Mouse (Mus musculus) R1 (cell line): ENCODE results near the gene Mei1.
A peak's percentile ranks its signal among the peaks of the same experiment; 100 is the strongest.
"Not testable (repeated sequence)": the region's sequence is repeated elsewhere in the genome, so short reads cannot be mapped to it uniquely, and the experiment has no call there.

ENCODE experiments used
- DNase-seq: peaks from one replicate; pipeline ENCODE4 v3.0.0-alpha.2; 2018; ENCODE audit warnings: low read depth, low spot score

The Mei1 gene

DNA sequence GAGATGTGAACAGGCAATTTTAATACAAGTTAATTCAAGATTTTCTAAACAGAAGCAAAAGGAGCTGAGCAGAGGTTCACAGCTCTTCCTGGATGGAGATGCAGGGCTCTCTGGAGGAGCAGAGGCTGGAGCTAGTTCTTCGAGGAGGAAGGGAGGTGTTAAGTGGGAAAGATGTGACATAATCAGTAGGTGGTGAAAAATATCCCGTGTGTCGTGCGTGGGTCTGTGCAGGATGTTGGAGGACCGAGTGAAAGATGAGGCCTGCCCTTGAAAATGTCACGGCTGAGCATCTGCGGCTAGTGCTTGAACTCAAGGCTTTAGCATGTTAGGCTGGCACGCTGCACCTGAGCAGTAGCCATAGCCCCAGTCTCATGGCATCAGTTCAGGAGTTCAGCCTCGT, 15.8 kb downstream of the Mei1 start:
- no peak for DNase-seq

DNA sequence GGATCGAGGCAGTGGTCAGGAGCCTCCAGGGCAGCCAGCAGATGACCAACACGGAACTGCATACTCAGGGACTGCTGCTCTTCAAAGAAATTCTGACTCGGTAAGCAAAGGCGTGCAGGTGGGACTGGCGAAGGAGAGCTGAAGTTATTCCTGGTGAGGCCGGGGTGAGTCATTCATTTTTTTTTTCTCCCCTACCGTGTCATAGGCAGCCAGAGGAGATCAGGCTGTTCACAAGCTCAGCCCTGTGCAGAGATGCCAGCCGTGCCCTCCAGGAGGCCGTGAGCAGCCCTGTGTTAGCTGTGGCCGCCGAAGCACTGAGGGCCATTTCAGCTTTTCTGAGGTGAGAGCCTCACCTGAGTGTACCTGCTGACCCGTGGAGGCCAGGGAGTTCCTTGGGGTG, 16.3 kb downstream of the Mei1 start:
- no peak for DNase-seq

DNA sequence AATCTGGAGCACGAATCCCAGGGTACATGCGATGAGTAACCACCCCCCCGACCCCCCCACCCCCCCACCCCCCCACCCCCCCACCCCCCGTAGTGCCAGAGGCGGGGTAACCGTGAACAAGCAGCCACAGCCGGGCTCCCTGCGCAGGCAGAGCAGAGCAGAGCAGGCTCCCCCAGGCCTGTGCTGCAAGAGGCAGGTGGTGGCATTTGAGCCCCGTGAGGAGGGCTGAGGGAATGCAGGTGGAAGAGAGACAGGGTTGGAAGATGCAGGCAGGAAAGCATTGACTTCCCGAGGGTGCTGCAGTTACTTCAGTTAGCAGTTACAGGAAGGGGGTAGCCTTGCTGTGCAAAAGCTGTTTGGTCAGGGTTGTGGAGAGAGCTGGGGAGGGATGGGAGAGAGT, 17.5 kb downstream of the Mei1 start:
- DNase-seq = peak; percentile 62

DNA sequence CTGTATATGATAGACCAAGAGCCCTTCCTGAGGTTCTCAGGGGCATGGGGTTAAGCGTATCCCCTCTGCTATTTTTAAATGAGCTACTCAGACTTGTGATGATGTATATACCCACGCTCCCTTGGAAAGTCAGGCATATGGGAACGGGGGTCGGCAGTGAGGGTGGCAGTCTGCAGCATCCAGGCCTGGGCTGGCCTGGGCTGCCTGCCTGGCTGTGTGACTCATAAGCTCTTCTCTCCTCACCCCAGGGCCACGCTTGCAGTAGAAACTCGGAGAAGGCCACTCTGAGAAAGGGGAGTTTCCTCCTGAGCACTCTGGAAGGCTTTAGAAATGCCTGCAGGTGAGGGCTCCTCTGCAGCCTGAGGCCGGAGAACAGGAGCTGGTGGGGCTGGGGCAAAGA, 21.3 kb downstream of the Mei1 start:
- DNase-seq = no peak

DNA sequence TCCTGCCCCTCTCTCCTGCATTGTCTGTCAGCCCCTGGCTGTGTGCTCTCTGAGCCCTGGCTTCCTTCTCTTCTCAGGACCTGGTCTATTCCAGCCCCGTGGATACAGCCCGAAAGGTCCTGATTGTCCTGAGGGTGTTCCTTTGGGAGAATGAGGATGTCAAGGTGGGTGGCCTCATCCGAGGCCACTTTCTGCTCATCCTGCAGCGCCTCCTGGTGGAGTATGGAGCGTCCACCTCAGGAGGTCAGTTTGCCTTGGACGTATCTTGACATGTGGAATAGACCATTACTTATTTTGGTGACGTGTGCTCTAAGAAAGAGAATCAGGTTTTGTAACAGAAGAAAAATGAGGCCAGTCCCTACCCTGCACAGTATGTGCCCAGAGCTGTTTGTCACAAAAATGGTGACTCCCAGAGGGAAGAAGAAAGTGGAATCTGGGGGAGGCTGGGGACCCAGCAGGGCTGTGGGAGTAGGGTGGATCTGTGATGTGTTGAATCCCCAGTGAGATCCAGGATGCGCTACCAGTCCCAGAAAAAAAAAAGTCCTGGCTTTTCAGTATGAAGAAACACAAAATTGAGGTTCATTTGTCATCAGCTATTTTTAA, 37.3 kb downstream of the Mei1 start:
- DNase-seq = peak; percentile 56

DNA sequence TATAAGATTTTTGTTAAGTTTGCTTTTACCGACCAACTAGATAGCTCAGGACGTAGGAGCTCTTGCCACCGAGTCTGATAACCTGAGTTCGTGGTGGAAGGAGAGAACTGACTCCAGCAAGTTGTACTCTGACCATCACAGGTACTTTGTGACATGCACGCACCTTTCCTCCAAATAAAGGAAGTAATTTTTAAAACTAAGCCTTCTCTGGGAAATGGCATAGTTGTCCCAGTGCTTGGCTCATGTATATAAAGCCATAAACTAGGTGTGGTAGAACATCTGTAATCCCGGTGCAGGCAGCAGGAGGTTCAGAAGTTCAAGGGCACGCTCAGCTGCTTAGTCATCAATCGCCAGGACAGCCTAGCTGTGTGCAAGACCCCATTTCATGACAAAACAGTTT, 50.7 kb downstream of the Mei1 start:
- DNase-seq = peak; percentile 25

DNA sequence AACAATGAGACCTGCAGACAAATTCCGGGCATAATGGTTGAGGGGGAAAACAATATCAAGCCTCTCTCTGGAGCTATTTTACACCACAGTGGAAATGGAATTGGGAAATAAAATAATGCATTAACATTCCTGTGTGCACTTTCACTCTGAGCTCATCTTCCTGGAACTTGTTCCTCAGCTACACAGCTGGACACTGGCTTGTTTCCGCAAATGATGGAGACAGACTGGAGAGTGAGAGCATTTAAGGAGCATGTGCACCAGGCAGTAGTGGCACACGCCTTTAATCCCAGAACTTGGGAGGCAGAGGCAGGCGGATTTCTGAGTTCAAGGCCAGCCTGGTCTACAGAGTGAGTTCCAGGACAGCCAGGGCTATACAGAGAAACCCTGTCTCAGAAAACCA, 56.9 kb downstream of the Mei1 start:
- DNase-seq = not testable (repeated sequence)

DNA sequence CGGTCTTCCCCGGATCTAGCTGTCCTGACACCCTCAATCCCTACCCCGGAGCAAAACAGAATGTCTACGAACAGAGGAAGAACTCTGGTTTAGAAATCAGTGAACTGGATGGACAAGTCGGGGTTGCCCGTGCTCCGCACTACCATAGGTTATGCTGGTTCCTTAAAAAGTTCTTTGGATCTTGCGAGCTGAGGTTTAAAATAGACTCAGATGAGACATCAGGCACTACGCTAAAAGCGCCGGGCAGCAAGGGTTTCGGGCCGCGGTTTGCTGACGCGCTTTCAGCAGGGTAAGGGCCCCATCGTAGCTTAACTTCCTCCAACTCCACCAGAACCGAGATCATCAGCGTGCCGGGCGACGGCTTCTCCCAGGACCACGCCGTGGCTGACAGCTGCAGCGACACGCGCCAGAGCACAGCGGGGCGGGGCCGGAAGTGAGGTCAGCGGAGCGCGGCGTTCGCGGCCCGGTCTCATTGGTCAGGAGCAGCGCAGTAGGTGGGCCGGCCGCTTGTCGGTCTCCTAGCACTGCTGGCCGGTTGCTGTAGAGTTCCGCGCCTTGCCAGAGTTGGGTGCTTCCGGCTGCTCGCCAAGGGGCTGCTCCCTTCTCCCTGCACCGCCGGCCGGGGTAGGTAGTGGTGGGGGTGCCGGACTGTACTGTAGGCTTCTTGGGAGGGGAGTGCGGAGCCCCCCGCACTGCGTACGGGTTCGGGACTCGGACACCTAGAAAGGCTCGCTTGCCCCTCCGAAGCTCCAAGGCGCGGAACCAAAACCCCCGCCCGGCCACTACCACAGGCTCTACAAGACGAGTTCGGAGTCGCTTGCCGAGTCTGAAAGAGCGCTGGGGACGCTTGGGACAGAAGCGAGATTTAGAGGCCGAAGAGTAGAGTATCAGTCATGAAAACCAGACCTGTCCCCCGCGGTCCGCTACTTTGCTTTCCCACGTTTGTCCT, 57.9 kb downstream of the Mei1 start, which contains the start of gene Ccdc134:
Gene Ccdc134 (plus strand): TSS at position 497 of the 949 bp plus-strand sequence.
- DNase-seq = peak; percentile 93

DNA sequence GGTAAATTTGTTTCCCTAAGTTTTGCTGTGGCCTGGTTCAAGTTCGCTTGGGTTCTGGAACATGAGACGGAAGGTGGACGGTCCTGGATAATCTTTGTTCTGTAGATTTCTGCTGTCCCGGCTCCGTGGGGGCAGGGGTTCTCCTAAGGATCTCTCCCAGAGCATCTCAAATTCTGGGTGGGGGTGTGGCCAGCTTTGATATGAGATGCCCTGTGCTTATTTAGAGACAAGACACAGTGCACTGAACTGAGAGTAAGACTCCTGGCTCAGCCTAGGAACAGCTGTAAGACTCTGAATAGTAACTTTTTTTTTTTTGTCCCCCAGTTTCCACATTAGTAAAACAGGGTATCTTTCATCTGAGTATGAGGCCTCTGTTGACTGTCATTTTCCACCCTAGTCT, 58.6 kb downstream of the Mei1 start:
- DNase-seq = peak; percentile 46

DNA sequence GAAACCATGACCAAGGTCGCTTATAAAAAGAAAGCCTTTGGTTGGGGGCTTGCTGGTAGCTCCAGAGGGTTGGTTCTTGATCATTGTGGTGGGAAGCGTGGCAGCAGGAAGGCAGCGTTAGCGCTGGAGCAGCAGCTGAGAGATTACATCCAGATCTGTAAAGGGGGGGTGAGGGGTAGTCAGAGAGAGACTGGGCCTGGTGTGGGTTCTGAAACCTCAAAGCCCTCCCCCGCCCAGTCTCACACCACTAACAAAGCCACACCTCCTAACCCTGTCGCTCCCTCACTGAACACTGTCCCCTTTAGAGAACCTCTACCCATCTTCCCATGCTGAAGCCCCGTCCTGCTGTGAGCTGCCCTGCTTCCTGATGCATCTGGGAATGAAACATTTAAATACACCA, 60.8 kb downstream of the Mei1 start:
- DNase-seq = no peak

DNA sequence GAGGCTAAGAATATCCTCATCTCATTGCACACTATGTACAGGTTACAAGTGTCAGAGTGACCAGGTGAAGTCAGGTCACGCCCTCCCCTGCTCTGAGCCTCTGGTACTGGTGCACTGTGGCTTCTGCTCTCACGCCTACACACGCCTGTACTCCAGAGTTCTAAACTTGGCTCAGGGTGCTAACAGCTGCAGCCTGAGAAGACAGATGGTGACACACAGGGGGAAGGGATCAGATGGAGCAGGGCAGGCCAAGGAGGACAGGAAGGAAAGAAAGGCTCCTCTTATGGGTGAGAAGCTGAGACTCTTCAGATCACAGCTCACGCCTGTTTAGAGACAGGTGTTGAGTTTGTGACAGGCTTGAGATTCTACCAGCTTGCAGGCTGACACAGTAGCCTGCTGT, 65.6 kb downstream of the Mei1 start:
- no peak for DNase-seq

DNA sequence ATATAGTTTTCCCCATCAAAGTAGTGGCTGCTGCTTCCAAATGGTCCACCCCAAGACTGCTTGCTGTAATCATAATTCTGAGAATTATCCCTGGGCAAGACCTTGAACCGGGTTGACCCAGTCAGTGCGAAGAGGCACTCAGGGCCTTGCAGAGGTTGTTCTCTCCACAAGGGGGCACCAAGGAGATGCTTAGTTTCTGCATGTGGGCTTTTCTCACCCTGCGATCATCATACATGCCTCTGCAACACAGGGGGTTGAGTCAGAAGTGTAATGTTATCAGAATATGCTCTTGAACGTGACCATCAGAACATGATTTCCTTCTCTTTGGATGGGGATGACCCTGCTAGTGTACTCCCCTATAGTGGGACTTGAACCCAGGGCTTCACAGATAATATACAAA, 68.8 kb downstream of the Mei1 start:
- DNase-seq = peak; percentile 77

DNA sequence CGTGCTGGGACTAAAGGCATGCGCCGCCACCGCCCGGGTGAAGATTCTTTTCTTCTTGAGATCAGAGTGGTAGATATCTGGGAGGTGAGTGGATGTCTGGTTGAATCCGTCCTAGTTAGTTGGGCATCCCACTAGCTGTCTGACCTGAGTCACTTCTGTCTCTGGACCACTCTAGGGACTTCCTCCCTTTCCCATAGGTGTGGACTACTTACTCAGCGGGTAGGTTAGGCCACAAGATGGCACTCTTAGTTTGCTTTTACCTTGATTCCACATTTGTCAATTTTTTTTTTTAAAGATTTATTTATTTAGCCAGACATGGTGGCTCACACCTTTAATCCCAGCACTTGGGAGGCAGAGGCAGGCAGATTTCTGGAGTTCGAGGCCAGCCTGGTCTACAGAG, 69.4 kb downstream of the Mei1 start:
- peak; percentile 41 for DNase-seq

DNA sequence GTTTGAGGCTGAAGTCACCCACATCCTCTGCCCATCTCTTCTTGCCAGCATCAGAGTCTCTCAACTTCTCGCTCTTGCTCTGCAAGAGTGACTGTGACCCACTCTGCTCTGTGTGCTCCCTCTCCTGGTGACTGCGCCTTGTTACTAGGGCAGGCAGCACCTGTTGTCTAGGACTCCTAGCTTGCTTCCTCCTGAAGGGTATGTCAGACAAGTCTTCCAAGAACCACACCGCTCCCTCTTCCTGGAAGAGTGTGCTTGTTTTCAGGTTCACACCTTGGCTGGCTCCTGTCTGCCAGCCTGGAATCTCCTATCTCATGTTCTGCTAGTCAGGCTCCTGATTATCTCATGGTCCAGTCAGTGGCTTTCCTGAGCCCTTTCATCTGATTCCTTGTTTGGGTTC, 70.6 kb downstream of the Mei1 start:
- no peak for DNase-seq

DNA sequence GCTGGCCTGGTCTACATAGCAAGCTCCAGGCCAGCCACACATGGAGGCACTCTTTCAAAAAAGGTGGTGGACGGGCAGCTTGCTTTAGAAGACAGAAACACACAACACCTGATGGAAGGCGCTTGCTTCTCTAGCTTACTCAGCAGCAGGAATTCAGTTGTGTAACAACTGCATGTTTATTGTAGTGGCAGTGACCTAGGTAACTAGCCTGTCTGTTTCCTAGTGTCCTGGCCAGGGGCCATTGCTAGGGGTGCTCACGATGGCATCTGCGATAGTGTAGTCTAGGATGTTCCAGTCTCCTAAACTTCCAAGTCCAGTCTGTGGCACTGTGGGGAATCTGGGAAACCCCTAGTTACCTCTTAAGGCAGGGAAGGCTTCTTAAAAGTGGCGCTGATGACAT, 74.4 kb downstream of the Mei1 start:
- DNase-seq = no peak

DNA sequence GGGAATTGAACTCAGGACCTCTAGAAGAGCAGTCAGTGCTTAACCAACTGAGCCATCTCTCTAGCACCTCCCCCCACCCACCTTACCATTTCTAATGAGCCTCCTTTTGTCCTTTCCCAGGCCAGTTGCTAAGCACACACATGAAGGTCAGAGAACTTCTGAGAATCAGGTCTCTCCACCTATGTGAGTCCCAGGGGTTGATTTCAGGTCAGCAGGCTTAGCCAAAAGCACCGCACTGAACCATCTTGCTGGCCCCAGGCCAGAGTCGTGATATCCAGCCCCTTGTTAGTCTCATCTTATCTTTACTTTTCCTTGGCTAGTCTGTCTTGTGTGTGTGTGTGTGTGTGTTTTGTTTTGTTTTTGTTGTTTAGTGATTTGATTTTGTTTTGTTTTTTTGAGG, 75.6 kb downstream of the Mei1 start:
- peak; percentile 86 for DNase-seq

DNA sequence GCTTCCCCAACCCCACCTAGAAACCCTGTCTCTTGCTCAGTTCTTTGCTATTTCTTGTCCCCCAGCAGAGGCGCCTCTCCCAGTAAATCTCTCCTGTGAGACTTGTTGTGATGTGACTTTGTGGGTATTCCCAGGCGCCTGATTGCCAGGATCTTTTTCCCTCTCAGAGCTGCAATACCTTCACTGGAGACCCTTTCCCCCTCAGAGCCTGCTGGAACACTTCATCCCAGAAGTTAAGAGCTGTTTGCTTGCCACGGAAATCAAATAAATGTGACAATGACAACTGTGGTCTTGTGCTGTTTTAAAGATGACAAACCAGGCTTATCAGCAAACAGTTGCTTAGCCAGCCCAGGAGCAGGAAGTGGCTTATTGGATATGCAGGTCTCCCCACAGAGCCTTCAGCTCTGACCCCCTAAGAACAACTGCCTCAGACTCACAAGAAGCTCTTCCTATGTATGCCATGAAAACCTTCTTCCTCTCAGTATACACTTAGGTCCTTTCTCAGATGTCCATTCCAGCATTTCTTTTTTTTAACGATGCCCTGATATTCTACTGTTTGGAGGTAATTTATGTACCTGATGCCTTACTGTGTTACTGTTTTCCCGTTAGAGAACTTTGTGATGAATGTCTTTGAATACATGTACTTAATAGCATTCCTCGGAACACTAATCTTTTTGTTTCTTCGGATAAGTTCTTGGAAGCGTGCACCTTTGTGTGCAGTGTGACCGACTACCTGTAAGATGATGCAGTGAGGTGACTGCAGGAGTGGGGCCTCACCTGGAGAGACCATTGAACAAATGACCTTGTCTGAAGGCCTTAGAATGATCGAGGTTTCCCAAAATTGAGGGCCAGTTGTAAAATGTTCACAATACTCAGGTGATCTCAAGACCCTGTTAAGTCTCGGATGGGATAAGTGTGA, 76.3 kb downstream of the Mei1 start:
- DNase-seq = peak; percentile 44

DNA sequence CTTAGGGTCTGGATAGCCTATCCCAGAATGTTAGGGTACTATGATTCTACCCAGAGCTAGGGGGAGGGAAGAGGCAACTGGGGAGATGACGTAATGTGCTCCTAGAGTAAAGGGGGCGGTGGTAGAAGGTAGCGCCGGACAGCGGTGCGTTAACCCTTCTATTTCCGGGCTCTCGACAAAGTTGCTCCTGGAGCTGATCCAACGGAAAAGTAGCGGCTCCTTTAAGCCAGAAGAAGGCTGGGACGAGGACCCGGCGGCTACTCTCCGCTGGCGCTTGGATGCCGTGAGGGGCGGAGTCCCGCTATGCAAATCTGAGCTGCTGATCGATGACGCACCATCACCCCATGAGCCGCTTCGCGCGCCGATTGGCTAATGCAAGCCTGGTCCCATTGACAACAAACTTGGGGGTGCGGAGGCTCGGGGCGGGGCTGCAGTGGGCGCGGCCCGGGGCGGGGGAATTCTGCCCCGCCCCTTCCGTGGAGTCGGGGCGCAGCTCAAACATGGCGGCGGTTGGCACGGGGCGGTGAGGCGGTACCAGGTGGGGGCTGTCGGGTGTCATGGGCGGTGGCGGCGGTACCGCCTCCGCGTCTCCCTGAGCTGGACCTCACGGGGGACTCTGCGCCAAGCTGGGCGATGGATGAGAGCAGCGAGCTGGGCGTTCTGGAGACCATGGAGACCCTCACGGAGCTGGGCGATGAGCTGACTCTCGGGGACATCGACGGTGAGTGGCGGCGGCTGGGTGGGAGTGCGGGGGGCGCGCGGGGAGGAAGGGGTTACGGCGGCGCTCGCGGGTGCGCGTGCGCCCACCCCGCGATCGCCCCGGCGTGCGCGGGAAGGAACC, 77.2 kb downstream of the Mei1 start, which contains the start of gene Srebf2:
Gene Srebf2 (plus strand): TSS at position 412 of the 841 bp plus-strand sequence.
- DNase-seq = peak; percentile 100

DNA sequence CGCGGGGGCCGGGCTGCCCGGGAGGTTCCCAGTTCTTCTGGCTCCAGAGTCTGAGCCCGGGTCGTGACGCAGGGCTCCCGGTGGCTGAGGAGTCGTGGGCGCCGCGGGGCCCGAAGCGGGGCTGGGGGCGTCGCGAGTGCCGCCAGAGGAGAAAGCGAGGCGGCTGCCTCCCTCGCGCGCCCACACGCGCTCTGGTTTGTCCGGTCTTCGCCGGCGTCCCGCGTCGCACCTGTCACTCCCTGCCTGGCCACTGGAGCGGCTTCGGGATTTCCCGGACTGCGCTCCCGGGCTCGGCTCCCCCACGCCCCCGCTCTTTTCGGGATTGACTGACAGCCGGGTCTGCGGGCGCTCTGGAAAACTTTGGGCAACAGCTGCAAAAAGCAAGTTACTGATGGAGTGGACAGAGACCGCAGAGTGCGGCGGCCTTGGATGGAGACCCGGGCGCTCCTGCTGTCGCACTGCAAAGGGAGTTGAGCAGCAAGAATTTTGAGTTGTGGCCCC, 77.9 kb downstream of the Mei1 start:
- DNase-seq = peak; percentile 60

DNA sequence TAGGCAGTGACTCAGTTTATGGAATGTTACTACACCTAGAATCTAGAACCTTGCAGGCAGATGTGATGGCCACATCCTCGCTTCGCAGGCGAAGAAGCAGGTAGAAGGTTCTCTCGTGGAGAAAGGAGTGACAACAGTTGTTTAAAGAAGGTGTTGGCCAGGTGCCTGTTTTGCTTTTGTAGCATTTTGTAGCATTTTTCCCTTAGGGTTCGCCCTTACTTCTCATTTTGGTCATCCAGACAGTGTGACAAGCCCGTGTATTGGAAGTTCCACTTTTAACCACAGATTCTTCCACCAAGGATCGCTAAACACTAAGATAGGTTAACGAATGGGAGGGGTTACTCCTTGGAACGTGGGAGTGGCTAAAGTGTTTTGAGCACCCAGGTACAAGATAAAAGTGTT, 78.7 kb downstream of the Mei1 start:
- peak; percentile 54 for DNase-seq

DNA sequence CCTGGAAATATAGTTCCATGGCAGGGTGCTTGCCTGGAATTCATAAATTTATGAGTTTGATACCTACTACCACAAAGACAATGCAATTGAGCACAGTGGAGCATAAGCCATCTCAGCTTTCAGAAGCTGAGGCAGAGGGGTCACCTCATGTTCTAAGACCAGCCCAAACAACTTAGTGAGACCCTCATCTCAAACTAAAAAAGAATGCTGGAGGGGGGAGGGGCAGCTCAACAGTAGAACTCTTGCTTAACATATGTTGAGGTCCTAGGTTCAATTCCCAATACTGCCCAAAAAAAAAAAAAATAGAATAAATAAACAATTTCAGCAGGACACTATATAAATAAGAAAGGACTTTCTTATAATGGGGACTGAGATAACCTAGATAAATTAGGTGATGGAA, 80.2 kb downstream of the Mei1 start:
- DNase-seq = no peak
